Mouse (Mus musculus): ENCODE data around the gene Rps27rt. TPM values are rescaled to one million over a fixed set of nuclear protein-coding genes. Genes with fewer than 3 reads are reported as not detected.

Rps27rt gene
- polyA plus RNA-seq, 1 experiment from 2014 or later = 215 TPM

GRCm38 (mm10) chr9:114999010-114999770 is 16.7 kb upstream of the Rps27rt start:
- Histone ChIP-seq H3K9me3 (0 out of 2 replicates have a peak, but pooled peaks cover 8% of the 10 kb centered on the region), H3K27ac (no peak overlapping the region), H3K27me3 (ENCODE audit: poor library complexity, severe bottlenecking) (no peaks in the 10 kb centered on the region), H3K4me3 (no peak overlapping the region), H3K36me3 (replicated peaks) (no peaks in the 10 kb centered on the region), H3K4me1 (no peaks in the 10 kb centered on the region)
- no peak for DNase-seq (ENCODE audit: extremely low spot score, low spot score)
- WGBS = 92% methylated on average over 6 of the region's 6 CpGs

- no peak for DNase-seq (ENCODE audit: extremely low spot score, low spot score)
- no peaks in the 10 kb centered on the region for H3K27me3 ChIP-seq (ENCODE audit: poor library complexity, severe bottlenecking)
- H3K9me3 ChIP-seq = peaks cover 8% of the 10 kb centered on the region; the same call in 1 of the 2 replicates
- 94% methylated on average over 6 of the region's 6 CpGs for WGBS
- no peaks in the 10 kb centered on the region for H3K4me1 ChIP-seq
- no peak overlapping the region for H3K27ac ChIP-seq
- H3K36me3 ChIP-seq (replicated peaks) = no peaks in the 10 kb centered on the region
- H3K4me3 ChIP-seq = no peak overlapping the region
Observed at GRCm38 (mm10) chr9:114996489-114996888, 13.9 kb upstream of the Rps27rt start.

DNA sequence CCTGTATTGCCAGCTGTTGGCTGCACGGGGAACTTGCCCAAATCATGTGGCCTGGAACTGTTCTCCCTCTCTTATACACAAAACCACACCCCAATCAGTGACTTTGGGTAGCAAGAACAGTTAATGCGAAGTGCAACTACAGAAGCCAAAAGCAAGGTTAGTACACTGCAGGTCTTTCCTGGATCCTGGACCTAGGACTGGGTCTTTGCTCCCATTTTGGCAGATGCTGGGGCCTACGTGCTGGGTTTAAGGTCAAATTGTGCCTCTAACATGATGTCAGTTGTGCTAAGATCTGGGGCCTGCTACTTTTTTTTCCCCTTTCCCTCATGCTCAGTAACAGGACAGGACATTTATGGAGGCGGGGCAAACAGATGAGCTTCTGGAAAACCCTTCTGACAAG is 13.2 kb upstream of the Rps27rt start:
- 92% methylated on average over 4 of the region's 4 CpGs for WGBS
- peaks cover 8% of the 10 kb centered on the region; the same call in 1 of the 2 replicates for H3K9me3 ChIP-seq

GRCm38 (mm10) chr9:114995250-114995649 is 12.7 kb upstream of the Rps27rt start:
- Histone ChIP-seq H3K4me1 (no peaks in the 10 kb centered on the region), H3K4me3 (no peak overlapping the region), H3K9me3 (peaks cover 6% of the 10 kb centered on the region; the same call in 1 of the 2 replicates), H3K27me3 (ENCODE audit: poor library complexity, severe bottlenecking) (no peaks in the 10 kb centered on the region), H3K27ac (no peak overlapping the region), H3K36me3 (replicated peaks) (no peaks in the 10 kb centered on the region)
- no peak for DNase-seq (ENCODE audit: extremely low spot score, low spot score)
- 89% methylated on average over 4 of the region's 4 CpGs for WGBS

More for the DNA sequence above, 13.2 kb upstream of the Rps27rt start:
- Histone ChIP-seq H3K4me1 (no peaks in the 10 kb centered on the region), H3K27me3 (ENCODE audit: poor library complexity, severe bottlenecking) (no peaks in the 10 kb centered on the region), H3K36me3 (replicated peaks) (no peaks in the 10 kb centered on the region), H3K4me3 (no peak overlapping the region), H3K27ac (no peak overlapping the region)
- DNase-seq (ENCODE audit: extremely low spot score, low spot score) = no peak

DNA sequence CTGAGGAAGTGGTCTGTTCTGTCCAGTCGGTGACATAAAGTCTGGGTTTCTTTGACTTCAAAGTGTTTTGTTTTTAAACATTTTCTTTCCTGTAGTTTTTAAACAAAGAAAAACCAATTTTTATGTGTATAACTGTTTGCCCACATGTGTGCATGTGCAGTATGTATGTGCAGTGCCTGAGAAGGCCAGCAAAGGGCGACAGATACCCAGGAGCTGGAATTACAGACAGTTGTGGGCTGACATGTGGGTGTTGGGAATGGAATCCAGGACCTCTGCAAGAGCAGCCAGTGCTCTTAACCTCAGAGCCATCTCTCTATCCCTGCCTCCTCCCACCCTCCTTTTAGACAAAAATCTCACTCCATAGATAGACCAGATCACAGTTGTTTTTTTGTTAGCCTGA is 10.0 kb upstream of the Rps27rt start:
- Histone ChIP-seq H3K4me3 (no peak overlapping the region), H3K36me3 (replicated peaks) (no peaks in the 10 kb centered on the region), H3K27me3 (ENCODE audit: poor library complexity, severe bottlenecking) (no peaks in the 10 kb centered on the region), H3K27ac (no peak overlapping the region), H3K9me3 (no peaks in the 10 kb centered on the region; the same call in 1 of the 2 replicates), H3K4me1 (no peaks in the 10 kb centered on the region; the same call in 1 of the 2 replicates)
- DNase-seq (ENCODE audit: extremely low spot score, low spot score) = no peak
- WGBS = 93% methylated on average over 2 of the region's 2 CpGs

DNA sequence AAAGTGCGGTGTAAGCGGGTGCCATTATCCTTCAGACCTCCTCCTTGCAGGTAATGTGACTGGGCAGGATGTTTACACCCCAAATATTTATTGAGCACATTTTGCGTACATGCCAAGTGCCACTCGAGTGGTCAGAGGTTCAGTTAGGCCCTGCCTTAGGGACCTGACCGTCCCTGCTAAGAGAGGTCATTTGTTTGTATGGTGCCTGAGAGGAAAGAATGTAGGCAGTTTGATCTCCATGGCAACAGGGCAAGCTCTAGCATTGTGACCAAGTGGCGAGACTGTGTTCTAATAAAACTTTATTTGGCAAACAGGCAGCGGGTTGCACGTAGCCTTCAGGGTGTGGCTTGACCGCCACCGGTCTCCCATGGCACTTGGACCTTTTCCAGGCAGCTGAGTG is 7.9 kb upstream of the Rps27rt start:
- Histone ChIP-seq H3K4me3 (no peak overlapping the region), H3K36me3 (replicated peaks) (no peaks in the 10 kb centered on the region), H3K4me1 (peaks cover 4% of the 10 kb centered on the region; the same call in 1 of the 2 replicates), H3K27ac (no peak overlapping the region), H3K27me3 (ENCODE audit: poor library complexity, severe bottlenecking) (no peaks in the 10 kb centered on the region), H3K9me3 (no peaks in the 10 kb centered on the region; the same call in 1 of the 2 replicates)
- WGBS = 87% methylated on average over 10 of the region's 10 CpGs
- DNase-seq (ENCODE audit: extremely low spot score, low spot score) = no peak

DNA sequence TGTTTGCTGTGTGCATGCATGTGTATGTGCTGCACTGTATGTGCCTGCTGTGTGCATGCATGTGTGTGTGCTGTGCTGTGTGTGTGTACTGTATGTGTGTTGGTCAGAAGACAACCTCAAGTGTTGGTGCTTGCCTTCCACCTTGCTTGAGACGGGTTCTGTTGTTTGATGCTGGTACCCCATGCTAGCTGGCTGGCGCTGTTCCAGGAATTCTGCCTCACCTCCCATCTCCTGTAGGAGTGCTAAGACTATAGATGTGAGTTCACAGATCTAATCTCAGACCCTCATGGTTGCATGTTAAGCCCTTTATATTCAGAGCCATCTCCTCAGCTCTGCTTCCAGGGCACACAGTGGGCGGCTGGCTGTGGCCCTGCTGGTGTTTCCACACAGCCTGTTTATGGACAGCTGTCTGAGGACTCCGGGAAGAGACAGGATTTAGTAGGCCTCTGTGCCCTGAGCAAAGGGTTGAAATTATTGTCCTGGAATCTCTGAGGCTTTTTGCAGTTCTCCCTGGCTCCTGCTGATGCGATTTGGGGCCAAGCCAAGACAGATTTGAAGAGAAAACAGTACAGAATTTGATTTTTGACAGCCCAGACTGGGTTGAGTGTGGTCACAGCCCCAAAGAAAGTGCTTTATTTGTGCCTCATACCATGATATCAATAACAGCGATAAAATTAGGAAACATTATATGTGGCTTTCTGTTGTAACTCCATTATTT is 6.2 kb upstream of the Rps27rt start:
- no peaks in the 10 kb centered on the region for H3K27me3 ChIP-seq (ENCODE audit: poor library complexity, severe bottlenecking)
- no peaks in the 10 kb centered on the region; the same call in 1 of the 2 replicates for H3K9me3 ChIP-seq
- H3K4me3 ChIP-seq = no peak overlapping the region
- H3K4me1 ChIP-seq = peaks cover 4% of the 10 kb centered on the region; the same call in 1 of the 2 replicates
- H3K36me3 ChIP-seq (replicated peaks) = no peaks in the 10 kb centered on the region
- DNase-seq (ENCODE audit: extremely low spot score, low spot score) = no peak
- H3K27ac ChIP-seq = no peak overlapping the region
- WGBS = 83% methylated on average over 6 of the region's 6 CpGs

DNA sequence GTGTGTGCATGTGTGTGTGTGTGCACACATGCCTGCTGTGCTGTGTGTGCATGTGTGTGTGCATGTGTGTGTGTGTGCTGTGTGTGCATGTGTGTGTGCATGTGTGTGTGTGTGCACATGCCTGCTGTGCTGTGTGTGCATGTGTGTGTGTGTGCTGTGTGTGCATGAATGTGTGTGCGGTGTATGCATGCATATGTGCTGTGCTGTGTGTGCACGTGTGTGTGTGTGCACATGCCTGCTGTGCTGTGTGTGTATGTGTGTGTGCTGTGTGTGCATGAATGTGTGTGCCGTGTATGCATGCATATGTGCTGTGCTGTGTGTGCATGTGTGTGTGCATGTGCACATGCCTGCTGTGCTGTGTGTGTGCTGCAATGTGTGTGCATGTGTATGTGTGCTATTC is 5.5 kb upstream of the Rps27rt start:
- Histone ChIP-seq H3K36me3 (replicated peaks) (no peaks in the 10 kb centered on the region), H3K4me3 (no peak overlapping the region), H3K27ac (no peak overlapping the region), H3K9me3 (no peaks in the 10 kb centered on the region; the same call in 1 of the 2 replicates), H3K27me3 (ENCODE audit: poor library complexity, severe bottlenecking) (no peaks in the 10 kb centered on the region), H3K4me1 (peaks cover 4% of the 10 kb centered on the region; the same call in 1 of the 2 replicates)
- DNase-seq (ENCODE audit: extremely low spot score, low spot score) = no peak
- 95% methylated on average over 3 of the region's 3 CpGs for WGBS

- Histone ChIP-seq H3K4me3 (no peak overlapping the region), H3K9me3 (no peaks in the 10 kb centered on the region), H3K27me3 (ENCODE audit: poor library complexity, severe bottlenecking) (no peaks in the 10 kb centered on the region), H3K4me1 (peaks cover 4% of the 10 kb centered on the region; the same call in 1 of the 2 replicates), H3K36me3 (replicated peaks) (no peaks in the 10 kb centered on the region), H3K27ac (no peak overlapping the region)
- DNase-seq (ENCODE audit: extremely low spot score, low spot score) = no peak
- 81% methylated on average over 5 of the region's 5 CpGs for WGBS
Observed at GRCm38 (mm10) chr9:114986361-114986760, 3.8 kb upstream of the Rps27rt start.

DNA sequence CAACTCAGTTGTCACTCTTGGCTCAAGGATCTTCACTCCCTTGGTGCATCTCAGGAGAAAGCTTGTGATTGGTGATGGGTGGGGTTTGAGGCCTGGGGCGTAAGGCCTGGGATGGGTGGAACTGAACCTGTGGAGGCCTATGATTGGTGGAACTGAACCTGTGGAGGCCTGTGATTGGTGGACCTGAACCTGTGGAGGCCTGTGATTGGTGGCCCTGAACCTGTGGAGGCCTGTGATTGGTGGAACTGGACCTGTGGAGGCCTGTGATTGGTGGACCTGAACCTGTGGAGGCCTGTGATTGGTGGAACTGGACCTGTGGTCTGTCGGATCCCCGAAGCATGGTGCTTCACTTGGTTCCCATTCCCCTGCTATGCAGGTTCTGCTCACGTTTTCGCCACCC is 3.2 kb upstream of the Rps27rt start:
- Histone ChIP-seq H3K27ac (no peak overlapping the region), H3K36me3 (replicated peaks) (no peaks in the 10 kb centered on the region)
- 87% methylated on average over 5 of the region's 5 CpGs for WGBS

GRCm38 (mm10) chr9:114979969-114980368 is 2.6 kb downstream of the Rps27rt start:
- Histone ChIP-seq H3K9me3 (no peaks in the 10 kb centered on the region), H3K4me3 (no peak overlapping the region), H3K36me3 (replicated peaks) (no peaks in the 10 kb centered on the region), H3K27me3 (ENCODE audit: poor library complexity, severe bottlenecking) (peaks cover 55% of the 10 kb centered on the region), H3K27ac (no peak overlapping the region), H3K4me1 (peaks cover 18% of the 10 kb centered on the region)
- DNase-seq (ENCODE audit: extremely low spot score, low spot score) = no peak
- WGBS = 77% methylated on average over 6 of the region's 6 CpGs

More for the DNA sequence above, 3.2 kb upstream of the Rps27rt start:
- no peaks in the 10 kb centered on the region for H3K9me3 ChIP-seq
- H3K4me1 ChIP-seq = peaks cover 4% of the 10 kb centered on the region; the same call in 1 of the 2 replicates
- peaks cover 3% of the 10 kb centered on the region for H3K27me3 ChIP-seq (ENCODE audit: poor library complexity, severe bottlenecking)
- no peak for DNase-seq (ENCODE audit: extremely low spot score, low spot score)
- no peak overlapping the region for H3K4me3 ChIP-seq

GRCm38 (mm10) chr9:114978281-114979111 is 4.0 kb downstream of the Rps27rt start, which contains the start of gene Osbpl10:
Gene Osbpl10, plus strand, starts transcription at chr9:114978569.
- Histone ChIP-seq H3K4me1 (peaks cover 18% of the 10 kb centered on the region), H3K27me3 (ENCODE audit: poor library complexity, severe bottlenecking) (peaks cover 55% of the 10 kb centered on the region), H3K4me3 (peak within 1 kb of the TSS; percentile 83), H3K27ac (peak within 1 kb of the TSS; percentile 89), H3K36me3 (replicated peaks) (no peaks in the 10 kb centered on the region), H3K9me3 (no peaks in the 10 kb centered on the region)
- DNase-seq (ENCODE audit: extremely low spot score, low spot score) = peak; percentile 79
- WGBS = under 1% methylated on average over 78 of the region's 86 CpGs

Data from forebrain, embryonic 10.5 days (tissue).